Mouse (Mus musculus) retina, adult 2 months (tissue): ENCODE results near the gene Numb.
"Not testable (repeated sequence)": the region's sequence is repeated elsewhere in the genome, so short reads cannot be mapped to it uniquely, and the experiment has no call there.

Source experiments
- DNase-seq: peaks from one replicate; pipeline ENCODE4 v3.0.0-alpha.2; 2012; ENCODE audit warnings: low read depth, low spot score

The Numb gene

DNA sequence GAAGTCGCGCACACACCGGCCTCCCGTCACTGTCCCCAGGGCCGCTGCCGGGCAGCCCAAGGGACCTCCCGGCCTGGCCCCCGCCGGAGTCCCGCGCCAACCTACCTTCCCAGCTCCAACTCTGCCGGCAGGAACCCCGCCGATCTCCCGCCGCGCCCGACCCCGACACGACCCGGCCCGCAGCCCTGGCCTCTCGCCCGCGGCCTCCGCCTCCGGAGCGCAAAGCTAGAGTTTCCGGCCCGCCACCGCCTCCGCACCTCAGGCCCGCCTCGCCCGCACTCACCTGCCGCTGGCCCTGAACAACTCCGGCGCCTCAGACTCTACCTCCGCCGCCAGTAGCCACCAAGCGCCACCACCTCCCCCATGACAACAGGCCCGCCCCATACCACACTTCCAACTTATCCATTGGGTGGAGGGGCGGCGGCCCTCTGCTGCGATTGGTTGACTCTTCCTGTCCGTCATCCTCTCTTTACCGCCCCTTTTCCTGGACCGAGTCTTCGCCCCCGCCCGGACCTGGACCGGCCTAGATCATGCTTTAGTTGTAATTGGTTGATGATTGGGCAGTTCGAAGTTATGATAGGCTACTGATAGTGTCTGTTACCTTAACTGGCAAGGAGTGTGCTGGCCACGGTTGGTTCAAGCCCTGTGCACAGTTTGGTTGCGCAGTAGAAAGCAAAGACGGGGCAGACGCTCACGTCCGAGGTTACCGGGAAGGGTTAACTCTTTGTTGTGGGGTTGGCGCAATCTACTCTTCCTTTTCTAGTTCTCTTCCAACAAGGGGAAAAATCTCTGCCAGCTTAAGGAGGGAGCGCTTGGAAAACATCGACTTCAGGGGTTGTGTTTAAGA, at the start of gene Numb:
TSS of gene Numb (minus strand) at position 400 of the 847 bp plus-strand sequence.
- peak; percentile 97 for DNase-seq

GRCm38 (mm10) chr12:83965235-83965634, 43.5 kb upstream of the Numb start:
- no peak for DNase-seq

DNA sequence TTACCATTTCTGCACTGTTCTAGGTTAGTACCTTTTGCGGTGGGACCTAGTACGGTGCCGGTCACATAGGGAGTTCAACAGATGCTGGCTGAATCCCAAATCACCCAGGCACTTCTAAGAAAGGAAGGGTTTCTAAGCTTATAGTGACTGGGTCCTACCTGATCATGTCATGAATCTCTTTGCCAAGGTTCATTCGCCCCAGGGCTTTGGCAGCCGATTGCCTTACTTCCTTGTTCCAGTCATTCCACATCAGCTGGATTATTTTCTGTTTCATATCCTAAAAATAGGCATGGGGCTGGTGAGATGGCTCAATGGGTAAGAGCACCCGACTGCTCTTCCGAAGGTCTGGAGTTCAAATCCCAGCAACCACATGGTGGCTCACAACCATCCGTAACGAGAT, 36.5 kb upstream of the Numb start:
- no peak for DNase-seq

GRCm38 (mm10) chr12:83951711-83952575, 30.2 kb upstream of the Numb start:
- DNase-seq = no peak

DNA sequence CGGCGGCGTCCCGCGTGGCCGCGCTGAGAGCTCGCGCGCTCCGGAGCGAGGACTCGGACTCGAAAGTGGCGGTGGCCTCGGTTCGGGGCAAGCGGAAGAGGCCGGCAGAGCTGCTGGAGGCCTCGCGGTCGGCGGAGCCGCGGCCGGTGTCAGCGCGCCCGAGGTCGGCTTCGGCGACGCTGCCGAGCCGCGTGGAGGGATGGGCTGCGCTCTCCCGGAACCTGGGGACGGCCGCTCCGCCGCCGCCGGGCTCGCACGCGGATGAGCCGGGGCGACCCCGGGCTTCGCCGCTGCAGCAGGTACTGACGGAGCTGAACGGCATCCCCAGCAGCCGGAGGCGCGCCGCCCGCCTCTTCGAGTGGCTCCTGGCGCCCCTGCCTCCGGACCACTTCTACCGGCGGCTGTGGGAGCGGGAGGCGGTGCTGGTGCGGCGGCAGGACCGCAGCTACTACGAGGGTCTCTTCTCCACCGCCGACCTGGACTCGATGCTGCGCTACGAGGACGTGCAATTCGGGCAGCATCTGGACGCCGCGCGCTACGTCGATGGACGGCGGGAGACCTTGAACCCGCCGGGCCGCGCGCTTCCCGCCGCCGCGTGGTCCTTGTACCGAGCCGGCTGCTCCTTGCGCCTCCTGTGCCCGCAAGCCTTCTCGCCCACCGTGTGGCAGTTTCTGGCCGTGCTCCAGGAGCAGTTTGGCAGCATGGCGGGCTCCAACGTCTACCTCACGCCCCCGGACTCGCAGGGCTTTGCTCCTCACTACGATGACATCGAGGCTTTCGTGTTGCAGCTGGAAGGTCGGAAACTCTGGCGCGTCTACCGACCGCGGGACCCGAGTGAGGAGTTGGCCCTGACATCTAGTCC, 29.3 kb upstream of the Numb start:
- no peak for DNase-seq

- DNase-seq = peak; percentile 55
Observed at GRCm38 (mm10) chr12:83950493-83950839, 28.7 kb upstream of the Numb start, which contains the start of gene Riox1. Gene Riox1, plus strand, starts transcription at chr12:83950608.

DNA sequence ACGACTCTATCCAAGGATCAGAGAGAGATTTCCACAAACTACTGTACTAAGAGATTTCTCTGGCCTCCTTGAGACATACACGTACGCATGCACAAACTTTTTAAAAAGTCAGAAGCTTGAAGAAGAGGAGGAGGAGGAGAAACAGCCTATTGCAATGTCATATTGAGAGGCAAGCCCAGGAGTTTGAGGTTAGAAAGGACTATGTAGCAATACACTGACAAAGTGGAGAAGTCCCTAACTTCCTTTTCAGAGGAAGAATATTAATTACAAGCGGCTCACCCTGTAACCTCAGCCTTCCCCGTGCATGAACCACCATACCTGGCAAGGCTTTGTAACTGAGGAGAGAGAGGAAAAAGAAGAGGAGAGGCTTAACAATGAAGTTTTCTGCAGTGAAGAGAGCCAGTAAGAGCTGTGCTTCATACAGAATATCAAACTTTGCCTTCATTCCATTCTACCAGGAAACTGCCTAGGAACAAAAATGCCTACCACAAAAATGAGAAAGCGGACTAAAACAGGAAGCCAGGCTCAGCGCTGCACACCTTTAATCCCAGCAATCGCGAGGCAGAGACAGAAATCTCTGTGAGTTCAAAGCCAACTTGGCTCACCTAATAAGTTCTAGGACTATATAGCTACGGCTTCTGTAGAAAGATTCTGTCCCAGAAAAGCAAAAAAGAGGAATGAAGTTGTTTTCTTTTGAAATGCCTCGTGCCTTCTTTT, 28.2 kb upstream of the Numb start:
- DNase-seq = no peak

DNA sequence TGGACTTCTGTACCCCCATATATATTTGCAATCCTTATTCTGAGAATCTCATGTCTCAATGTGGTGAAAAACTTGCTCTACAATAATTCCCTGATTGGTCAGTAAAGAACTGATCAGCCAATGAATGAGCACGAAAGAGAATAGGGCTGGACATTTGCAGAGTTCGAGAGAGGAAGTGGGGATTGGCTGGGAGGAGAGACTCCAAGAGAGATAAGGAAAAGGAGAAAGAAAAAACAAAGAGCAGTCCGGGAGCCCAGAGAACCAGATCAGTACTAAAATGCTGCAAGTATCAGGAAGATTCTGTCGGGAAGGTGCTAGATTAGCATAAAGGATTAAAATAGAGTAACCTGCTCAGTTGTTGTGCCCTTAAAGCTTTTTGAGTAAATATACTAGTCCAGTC, 27.3 kb upstream of the Numb start:
- no peak for DNase-seq

- DNase-seq = no peak
Observed at GRCm38 (mm10) chr12:83947260-83947811, 25.6 kb upstream of the Numb start.

DNA sequence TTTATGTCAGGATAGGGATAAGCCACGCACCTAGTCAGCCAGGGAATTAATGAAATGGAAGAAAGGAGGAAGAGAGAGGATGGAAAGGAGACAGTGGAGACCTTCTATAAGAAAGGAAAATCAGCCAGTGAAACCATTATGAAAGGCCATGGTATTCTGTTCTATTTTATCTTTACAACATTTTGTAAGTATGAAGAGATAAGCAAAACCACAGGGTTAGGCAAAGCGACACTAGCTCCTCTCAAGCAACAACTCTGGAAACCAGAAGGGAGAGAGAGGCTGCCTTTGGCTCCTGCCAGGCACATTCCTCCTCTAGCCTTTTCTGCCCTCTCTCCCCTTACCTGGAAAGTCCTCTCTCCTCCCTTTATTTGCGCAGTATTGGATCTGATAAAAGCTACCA, 20.2 kb upstream of the Numb start:
- DNase-seq = no peak

DNA sequence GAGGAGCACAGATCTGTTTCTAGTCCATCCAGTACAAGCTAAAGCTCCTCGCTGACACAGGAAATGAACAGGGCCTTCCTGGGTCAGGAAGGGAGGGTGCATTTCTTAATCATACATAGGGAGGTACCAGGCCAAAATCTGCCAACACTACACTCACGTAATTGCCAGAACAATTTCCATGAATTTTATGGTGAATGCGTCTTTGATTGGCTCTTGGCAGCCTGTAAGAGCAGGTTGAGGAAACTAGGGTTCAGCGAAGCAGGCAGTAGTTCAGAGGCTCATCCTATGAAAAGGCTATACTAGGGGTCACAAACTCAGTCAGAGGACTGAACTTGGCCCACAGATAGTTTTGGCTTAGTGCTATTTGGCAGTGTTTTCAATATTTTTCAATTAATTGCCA, 18.3 kb upstream of the Numb start:
- DNase-seq = no peak

DNA sequence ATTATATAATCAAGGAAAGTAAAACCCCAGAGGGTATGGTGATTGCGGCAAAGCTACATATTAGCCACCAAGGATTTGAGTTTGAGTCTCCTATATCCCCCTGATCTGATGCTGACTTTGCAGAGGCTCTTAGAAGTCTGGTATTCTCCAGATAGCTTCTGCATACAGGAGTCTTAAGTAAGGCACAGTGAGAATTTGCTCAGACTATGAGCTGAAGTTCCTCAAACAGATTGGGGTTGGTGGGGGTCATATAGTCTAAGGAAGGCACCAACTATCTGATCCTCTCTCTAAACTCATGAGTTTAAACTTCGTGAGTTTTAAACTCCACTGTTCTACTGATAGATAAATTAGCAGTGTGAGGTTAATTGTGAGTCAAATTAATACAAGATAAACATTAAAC, 17.6 kb upstream of the Numb start:
- no peak for DNase-seq

DNA sequence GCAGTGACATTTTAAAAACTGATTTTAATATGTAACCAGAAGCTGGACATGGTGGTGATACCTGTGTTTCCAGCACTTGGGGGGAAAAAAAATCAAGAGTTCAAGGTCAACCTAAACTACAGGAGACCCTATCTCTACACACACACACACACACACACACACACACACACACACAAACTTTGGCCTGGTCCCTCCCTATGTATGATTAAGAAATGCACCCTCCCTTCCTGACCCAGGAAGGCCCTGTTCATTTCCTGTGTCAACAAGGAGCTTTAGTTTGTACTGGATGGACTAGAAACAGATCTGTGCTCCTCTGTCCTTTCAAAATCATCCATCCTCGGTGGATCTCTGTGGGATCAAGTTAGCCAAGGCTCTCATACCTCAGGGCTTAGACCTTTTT, 16.9 kb upstream of the Numb start:
- DNase-seq = not testable (repeated sequence)

DNA sequence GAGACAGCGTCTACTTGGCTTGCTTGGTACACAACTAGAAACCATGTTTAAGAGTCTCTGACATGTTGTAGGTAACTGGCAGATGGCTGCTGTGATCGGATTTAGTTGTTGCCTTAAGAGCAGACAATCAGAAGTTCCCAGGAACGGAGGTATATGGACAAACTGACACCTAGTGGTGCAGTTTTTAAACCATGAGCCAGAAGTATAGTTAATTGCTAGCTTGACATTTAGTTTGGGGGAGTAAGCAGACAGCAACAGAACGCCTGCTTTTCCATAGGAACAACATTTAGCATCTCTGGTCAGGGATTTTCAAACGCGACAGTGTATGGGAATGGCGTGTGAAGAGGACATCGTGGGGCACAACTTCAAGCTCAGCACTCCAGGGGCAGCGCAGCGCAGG, 15.9 kb upstream of the Numb start:
- no peak for DNase-seq

DNA sequence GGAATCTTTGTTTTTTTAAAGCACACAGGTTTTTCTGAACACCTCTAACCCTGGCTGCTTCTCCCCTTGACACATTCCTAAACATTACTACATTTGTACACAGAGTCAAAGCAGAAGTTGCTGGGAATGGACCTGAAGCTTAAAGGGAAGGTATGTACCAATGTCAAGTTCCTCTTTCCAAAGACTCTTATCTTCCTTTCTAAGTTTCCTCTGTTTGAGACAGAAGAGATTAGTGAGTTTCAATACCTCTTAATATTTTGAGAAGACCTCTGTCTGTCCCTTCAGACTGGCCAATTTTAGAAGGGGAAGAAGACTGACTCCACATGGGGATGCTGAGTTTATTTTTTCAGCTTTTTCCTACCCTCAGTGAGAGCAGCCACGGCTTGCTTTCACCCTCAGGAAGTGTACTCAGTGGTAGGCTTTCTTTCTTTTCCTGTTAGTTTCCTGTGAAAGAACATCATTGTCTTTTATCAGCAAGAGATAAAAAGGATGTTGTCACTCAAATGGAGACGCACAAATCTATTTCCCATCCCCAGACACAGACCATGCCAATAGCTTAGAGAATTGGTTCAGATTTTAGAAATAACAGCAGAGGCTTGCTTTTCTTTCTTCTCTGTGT, 7.6 kb upstream of the Numb start:
- no peak for DNase-seq

- DNase-seq = no peak
Observed at GRCm38 (mm10) chr12:83927747-83928146, 6.0 kb upstream of the Numb start.

GRCm38 (mm10) chr12:83926061-83926460, 4.3 kb upstream of the Numb start:
- DNase-seq = no peak

GRCm38 (mm10) chr12:83925160-83925703, 3.5 kb upstream of the Numb start:
- DNase-seq = no peak

GRCm38 (mm10) chr12:83924332-83924731, 2.6 kb upstream of the Numb start:
- no peak for DNase-seq

GRCm38 (mm10) chr12:83923486-83923859, 1.7 kb upstream of the Numb start:
- DNase-seq = no peak
